Mouse (Mus musculus) megakaryocyte, embryonic 14.5 days (primary cell): ENCODE data around the gene Efnb3. TPM values are rescaled to one million over a fixed set of nuclear protein-coding genes. Genes with fewer than 3 reads are reported as not detected.

Experiments
- H3K27me3 ChIP-seq: replicated peaks from 2 replicates; pipeline ENCODE3; 2012; ENCODE audit warnings: inconsistent platforms
- H3K36me3 ChIP-seq: replicated peaks from 2 replicates; pipeline ENCODE3; 2012; ENCODE audit warnings: low read length, inconsistent platforms, mixed read lengths
- H3K4me1 ChIP-seq: 2 replicates; pipeline ENCODE4 v1.6.1; 2012; ENCODE audit warnings: inconsistent platforms
- H3K4me3 ChIP-seq: replicated peaks from 2 replicates; pipeline ENCODE3; 2012; ENCODE audit warnings: moderate library complexity, mild to moderate bottlenecking, inconsistent platforms
- H3K9me3 ChIP-seq: 2 replicates; pipeline ENCODE4 v1.6.1; 2012; ENCODE audit warnings: inconsistent platforms
- FLI1 ChIP-seq: IDR thresholded peaks from 2 replicates; pipeline ENCODE4 v1.6.1; 2012; ENCODE audit warnings: low read length, inconsistent platforms, mixed read lengths
- GATA1 ChIP-seq: IDR thresholded peaks from 3 replicates; pipeline ENCODE4 v1.6.1; 2012; ENCODE audit warnings: mixed read lengths, low read length, inconsistent platforms, borderline replicate concordance
- polyA plus RNA-seq: library from polyadenylated mRNA; stranded (reverse); fragments of >175 nt; gene quantifications from 2 replicates; pipeline ENCODE4 v1.2.3, GENCODE M21; 2012; ENCODE audit warnings: low replicate concordance; ENCODE audit not compliant: insufficient read depth

Efnb3 gene
- polyA plus RNA-seq, 1 experiment = 0.51 TPM

DNA sequence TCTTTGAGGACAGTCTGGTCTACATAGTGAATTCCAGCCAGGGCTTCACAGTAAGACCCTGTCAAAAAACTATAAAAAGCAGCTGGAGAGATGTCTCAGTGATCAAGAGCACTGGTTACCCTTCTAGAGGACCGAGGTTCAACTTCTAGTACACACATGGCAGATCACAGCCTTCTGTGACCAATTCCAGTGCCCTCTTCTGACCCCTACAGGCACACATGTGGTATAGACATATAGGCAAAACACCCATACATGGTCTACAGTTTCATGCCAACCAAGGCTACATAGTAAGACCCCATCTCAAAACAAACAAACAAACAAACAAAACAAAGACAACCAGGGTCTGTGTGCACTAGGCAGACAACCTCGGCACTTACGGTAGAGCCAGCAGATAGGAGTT is 15.2 kb upstream of the Efnb3 start:
- TF ChIP-seq FLI1 (no peak), GATA1 (no peak)
- no peak overlapping the region for H3K4me3 ChIP-seq
- no peaks in the 10 kb centered on the region for H3K9me3 ChIP-seq
- peaks cover 67% of the 10 kb centered on the region for H3K4me1 ChIP-seq
- H3K36me3 ChIP-seq = peaks cover 72% of the 10 kb centered on the region
- H3K27me3 ChIP-seq = no peaks in the 10 kb centered on the region

DNA sequence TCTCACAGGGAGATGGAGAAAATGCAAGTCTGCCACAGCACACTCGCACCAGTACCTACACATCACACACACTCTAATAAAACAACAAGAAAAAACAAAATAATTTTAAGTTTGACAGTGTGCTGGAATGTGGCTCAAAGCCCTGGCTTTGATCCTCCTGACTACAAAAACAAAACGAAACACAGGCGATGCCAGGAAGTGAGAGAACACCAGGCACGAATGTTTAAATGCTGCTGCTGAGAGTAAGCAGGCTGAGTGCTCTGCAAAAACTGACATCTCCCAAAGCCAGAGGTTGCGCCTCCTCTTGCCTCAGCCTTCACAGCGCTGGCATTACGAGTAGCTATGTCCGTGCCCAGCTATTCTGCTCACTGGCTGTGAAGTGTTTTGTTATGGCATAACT is 5.1 kb upstream of the Efnb3 start:
- no peak for TF ChIP-seq GATA1
- TF ChIP-seq FLI1 = no peak
- H3K4me3 ChIP-seq = no peak overlapping the region
- peaks cover 2% of the 10 kb centered on the region for H3K4me1 ChIP-seq
- peaks cover 9% of the 10 kb centered on the region for H3K27me3 ChIP-seq
- H3K36me3 ChIP-seq = peaks cover 98% of the 10 kb centered on the region
- no peaks in the 10 kb centered on the region for H3K9me3 ChIP-seq

DNA sequence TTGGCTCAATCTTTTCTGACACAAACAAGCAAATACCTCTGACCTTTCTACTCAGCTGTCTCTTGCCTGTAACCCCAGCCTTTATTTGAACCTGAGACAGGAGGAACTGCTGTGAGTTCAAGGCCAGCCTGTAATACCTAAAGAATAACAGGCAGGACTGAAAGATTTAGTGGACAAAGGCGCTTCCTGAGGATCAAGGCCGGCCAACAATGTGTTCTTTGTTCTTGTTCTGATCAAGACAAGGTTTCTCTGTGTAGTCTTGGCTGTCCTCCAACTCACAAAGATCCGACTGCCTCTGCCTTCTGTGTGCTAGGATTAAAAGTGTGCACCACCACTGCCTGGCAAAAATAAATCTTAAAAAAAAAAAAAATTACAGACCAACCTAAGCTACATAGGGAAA is 4.4 kb upstream of the Efnb3 start:
- H3K27me3 ChIP-seq = peaks cover 17% of the 10 kb centered on the region
- no peak for TF ChIP-seq FLI1
- no peak for TF ChIP-seq GATA1
- H3K4me1 ChIP-seq = peaks cover 7% of the 10 kb centered on the region
- peaks cover 91% of the 10 kb centered on the region for H3K36me3 ChIP-seq
- no peaks in the 10 kb centered on the region for H3K9me3 ChIP-seq
- H3K4me3 ChIP-seq = no peak overlapping the region

DNA sequence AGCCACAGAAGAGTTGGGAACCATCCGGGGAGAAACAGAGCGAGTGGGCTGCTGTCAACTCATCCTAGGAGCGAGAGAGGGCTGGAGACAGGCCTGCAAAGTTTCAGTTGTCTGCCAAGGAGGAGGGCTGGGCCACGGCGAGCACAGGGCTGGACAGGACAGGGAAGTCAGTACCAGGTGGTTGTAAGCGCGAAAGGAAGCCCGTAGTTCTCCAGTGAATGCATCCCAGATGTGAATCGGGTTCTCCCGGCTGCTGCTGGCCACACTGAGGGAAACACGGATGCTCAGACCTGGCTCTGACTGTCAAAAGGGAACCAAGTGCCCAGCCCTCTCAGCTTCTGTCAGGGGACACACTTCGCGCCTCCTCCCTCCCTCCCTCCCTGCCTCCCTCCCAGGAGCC is 3.4 kb upstream of the Efnb3 start:
- H3K4me3 ChIP-seq = no peak overlapping the region
- H3K9me3 ChIP-seq = no peaks in the 10 kb centered on the region
- peaks cover 16% of the 10 kb centered on the region for H3K4me1 ChIP-seq
- TF ChIP-seq FLI1 = no peak
- no peak for TF ChIP-seq GATA1
- peaks cover 26% of the 10 kb centered on the region for H3K27me3 ChIP-seq
- H3K36me3 ChIP-seq = peaks cover 81% of the 10 kb centered on the region

DNA sequence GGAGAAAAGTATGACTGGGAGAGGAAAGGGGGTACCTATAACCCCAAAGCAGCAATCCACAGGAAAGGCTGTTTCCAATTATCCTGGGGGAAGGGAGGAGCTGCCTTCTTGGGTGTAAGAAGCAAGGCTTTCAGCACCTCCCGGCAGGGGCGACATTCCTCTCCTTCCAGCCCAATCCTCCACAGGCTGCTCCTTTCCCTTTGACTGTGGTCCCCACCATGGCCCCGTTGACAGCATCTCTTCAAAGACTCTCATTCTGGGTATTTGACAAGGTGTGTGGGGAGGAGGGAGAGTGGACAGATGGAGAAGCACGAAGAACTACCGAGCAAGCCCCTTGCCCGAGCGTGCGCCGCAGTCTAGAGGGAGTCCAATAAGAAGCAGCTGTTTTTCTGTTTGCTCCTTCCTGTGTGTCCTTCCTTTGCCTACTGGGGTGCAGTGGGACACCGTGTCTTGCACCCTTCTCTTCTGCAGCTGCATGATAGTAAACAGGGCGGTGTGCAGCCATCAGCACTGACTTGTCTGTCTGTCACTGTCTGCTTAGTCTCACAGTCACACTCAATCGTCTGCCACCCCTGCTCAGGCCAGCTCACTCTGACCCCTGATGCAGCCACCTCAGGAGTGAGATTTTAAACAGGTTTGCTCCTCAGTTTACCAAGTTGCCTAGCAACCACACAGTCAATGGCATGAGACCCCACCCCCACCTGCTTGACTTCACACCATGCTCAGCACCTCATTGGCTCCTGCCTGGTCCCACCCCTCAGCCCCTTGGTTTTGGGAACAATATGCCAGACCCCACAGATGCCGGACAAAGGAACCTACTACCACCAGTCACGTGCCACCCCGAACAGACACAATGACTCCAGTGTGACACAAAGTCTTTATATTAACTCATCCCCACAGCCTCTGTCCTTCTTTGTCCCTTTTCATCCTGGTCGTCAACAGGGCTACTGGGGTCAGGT is 1.2 kb upstream of the Efnb3 start:
- TF ChIP-seq FLI1 (no peak), GATA1 (no peak)
- Histone ChIP-seq H3K27me3 (peaks cover 44% of the 10 kb centered on the region), H3K36me3 (peaks cover 59% of the 10 kb centered on the region)

DNA sequence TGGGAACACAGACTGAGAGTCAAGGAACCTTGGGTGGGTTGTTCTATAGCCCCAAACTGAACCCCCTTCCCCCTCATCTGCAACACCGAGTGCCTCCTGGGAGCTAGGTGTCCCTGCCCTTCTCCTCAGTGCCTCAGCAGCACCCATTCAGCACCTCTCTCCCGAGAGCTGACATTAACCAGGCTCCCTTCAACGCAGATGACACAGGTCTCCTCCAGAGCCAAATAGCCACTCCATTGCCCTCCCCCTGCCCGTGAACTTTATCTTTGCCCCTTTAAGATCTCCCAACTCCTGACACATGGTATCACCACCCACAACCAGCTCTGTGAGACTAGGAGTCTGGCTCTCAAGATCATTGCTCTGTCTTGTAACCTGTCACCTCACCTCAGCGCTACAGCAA is 822 bp downstream of the Efnb3 start:
- H3K4me1 ChIP-seq = peaks cover 29% of the 10 kb centered on the region
- TF ChIP-seq GATA1 = no peak
- no peak for TF ChIP-seq FLI1
- peaks cover 6% of the 10 kb centered on the region for H3K9me3 ChIP-seq
- peaks cover 52% of the 10 kb centered on the region for H3K27me3 ChIP-seq
- no peak overlapping the region for H3K4me3 ChIP-seq
- H3K36me3 ChIP-seq = peaks cover 43% of the 10 kb centered on the region

More for the DNA sequence above, 1.2 kb upstream of the Efnb3 start:
- Histone ChIP-seq H3K4me3 (peak overlapping the region; percentile 12), H3K9me3 (no peaks in the 10 kb centered on the region), H3K4me1 (peaks cover 20% of the 10 kb centered on the region)

DNA sequence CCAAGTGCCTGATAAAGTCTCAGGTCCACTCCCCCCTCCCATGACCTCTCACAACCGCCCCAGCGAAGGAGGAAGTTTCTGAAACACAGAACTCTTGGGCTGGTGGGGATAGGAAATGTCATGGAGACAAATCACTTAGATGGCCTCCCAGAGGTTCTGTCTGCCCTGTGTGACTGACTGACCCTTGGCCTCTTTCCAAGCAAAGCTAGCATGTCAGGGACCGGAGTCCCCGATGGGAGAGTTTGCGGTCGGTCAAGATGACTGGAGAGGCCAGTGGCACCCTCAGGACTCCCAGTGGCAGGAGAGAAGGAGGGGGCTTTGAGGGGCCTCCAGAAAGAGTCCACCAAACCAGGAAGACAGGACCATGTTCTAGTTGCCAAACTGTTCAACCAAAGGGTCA is 1.2 kb downstream of the Efnb3 start:
- H3K4me1 ChIP-seq = peaks cover 31% of the 10 kb centered on the region
- peaks cover 38% of the 10 kb centered on the region for H3K36me3 ChIP-seq
- no peak overlapping the region for H3K4me3 ChIP-seq
- no peak for TF ChIP-seq GATA1
- TF ChIP-seq FLI1 = no peak
- H3K9me3 ChIP-seq = peaks cover 6% of the 10 kb centered on the region
- H3K27me3 ChIP-seq = peaks cover 52% of the 10 kb centered on the region

DNA sequence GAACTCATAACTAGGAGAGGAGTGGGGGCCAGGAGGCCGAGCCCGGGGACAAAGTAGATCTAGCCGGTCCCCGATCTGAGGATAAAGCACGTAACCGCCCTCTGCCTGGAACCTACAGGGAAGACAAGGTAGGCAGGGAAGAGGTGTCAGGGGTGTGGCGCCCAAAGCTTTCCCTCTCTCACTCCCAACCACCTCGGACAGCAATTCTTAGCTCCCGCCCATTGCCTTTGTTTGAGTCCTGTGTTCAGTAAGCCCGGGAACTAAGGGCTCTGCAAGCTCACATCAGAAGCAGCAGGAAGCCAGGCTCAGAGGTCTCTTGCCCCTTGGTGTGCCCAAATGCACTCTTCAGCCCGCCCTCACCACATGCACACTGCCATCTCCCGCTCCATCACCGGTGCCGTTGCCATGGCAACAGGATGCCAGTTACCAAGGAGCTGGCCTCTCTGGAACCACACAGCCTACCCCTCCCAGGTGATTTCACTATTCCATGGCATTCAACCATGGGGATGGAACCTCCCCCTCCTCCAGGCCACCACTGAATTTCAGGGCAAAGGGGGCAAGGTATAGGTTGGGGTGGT is 2.5 kb downstream of the Efnb3 start:
- H3K27me3 ChIP-seq = peaks cover 63% of the 10 kb centered on the region
- H3K36me3 ChIP-seq = peaks cover 26% of the 10 kb centered on the region
- TF ChIP-seq FLI1 (no peak), GATA1 (no peak)

DNA sequence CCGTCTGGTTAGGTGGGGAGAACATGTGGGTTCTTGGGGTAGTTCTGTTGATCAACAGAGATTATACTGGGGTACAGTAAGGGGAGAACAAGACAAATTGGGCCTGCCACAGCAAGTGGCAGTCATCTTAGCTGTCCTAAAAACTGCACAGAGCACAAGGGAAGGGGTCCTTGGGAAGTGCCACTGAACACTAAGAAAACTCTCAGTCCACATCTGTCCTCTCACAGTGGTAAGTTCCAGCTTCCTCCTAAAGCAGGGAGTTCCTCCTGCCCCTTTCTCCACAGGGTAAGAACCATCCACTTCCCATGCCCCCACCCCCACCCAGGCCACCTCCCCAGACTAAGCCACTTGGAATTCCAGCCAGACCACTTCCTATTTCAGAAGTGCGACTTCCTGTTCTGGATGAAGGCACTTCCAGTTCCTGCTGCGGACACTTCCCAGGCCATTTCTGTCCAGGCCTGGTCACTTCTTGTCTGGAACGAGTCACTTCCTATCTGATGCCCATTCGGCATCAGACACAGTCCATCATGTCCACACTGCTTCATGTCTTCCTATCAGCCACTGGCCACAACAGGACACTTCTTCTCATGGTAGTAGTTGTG is 5.4 kb downstream of the Efnb3 start:
- H3K36me3 ChIP-seq = peaks cover 2% of the 10 kb centered on the region
- TF ChIP-seq FLI1 (no peak), GATA1 (no peak)
- peaks cover 10% of the 10 kb centered on the region for H3K9me3 ChIP-seq
- H3K27me3 ChIP-seq = peaks cover 70% of the 10 kb centered on the region
- H3K4me3 ChIP-seq = no peak overlapping the region
- H3K4me1 ChIP-seq = peaks cover 31% of the 10 kb centered on the region

More for the DNA sequence above, 2.5 kb downstream of the Efnb3 start:
- Histone ChIP-seq H3K4me1 (peaks cover 31% of the 10 kb centered on the region), H3K9me3 (peaks cover 6% of the 10 kb centered on the region), H3K4me3 (no peak overlapping the region)

DNA sequence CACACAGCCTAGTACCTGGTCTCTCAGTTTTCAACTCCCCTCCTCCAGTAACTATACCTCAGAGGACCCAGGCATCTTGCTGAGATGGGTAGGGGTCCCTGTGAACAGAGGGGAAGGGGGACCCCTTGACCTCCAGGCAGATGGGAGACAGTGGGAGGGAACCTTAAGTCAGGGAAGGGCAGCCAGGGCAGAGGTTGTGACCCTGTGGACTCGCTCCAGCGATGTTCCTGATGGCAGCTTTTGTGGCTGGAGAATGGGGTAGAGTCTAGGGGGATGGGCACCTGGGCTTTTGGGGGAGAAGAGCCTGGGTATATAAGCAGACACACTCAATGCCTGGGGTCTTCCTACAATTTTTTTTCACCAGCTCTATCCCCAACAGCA is 6.7 kb downstream of the Efnb3 start:
- Histone ChIP-seq H3K9me3 (peaks cover 10% of the 10 kb centered on the region), H3K4me1 (peaks cover 19% of the 10 kb centered on the region), H3K27me3 (peaks cover 70% of the 10 kb centered on the region), H3K4me3 (no peak overlapping the region), H3K36me3 (peaks cover 2% of the 10 kb centered on the region)
- TF ChIP-seq FLI1 (no peak), GATA1 (no peak)
